Mouse (Mus musculus) olfactory bulb, adult 2 months (tissue): ENCODE data around the gene Macrod1.

Source experiments
- CTCF ChIP-seq: fragments of 200-500 bp; IDR thresholded peaks from 2 replicates; pipeline ENCODE4 v1.5.1; 2012; ENCODE audit warnings: low read depth, mild to moderate bottlenecking, low read length, moderate library complexity; ENCODE audit not compliant: insufficient read depth
- POLR2A ChIP-seq: fragments of 200-500 bp; IDR thresholded peaks from 2 replicates; pipeline ENCODE4 v1.6.1; 2012; ENCODE audit warnings: mild to moderate bottlenecking, low read depth, low read length, moderate library complexity; ENCODE audit not compliant: insufficient read depth

DNA sequence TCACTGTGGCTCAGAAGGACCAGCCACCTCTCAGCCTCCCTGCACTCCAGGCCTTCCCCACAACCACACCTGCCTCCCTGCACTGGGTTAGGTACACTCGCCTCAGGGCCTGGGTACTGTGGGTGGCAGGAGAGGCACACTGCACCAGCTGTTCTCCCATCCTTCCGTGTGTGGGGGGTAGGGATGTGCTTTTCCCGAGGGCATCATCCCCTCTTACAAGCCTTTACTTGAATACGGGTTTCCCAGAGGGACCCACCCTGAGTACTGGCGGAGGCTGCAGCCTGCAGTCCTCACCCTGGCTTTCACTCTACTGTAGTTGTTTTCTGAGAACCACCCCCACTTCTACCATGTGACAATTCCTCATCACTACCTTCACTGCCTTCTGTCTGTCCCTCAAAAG is 130.5 kb downstream of the Macrod1 start:
- no peak for TF ChIP-seq POLR2A
- TF ChIP-seq CTCF, result no peak
